Mouse (Mus musculus) heart, embryonic 10.5 days (tissue): ENCODE data around the gene Ppp1r14a. TPM values are rescaled to one million over a fixed set of nuclear protein-coding genes. Genes with fewer than 3 reads are reported as not detected.

Experiments used
- polyA plus RNA-seq: library from polyadenylated mRNA; unstranded; fragments of >200 nt; fragmentation: Nextera tagmentation; extraction: Ambion mirVana; gene quantifications from 2 replicates; pipeline ENCODE4 v1.2.1, GENCODE M21; 2016

The Ppp1r14a gene
- polyA plus RNA-seq, 1 experiment from 2014 or later: 13.8 TPM

Other genes with a start within 250 kb of the Ppp1r14a start
- gene Ryr1, start 164.1 kb upstream of the Ppp1r14a start, polyA plus RNA-seq: 0.20 and 0.73 TPM in 2 replicates
- 0.74 and 0.79 TPM in 2 replicates for gene Rasgrp4, start 154.5 kb upstream of the Ppp1r14a start, polyA plus RNA-seq
- gene Fam98c, start 133.1 kb upstream of the Ppp1r14a start, polyA plus RNA-seq: 13.3 and 14.6 TPM in 2 replicates
- 0.51 and 0.64 TPM in 2 replicates for gene Ggn, start 119.1 kb upstream of the Ppp1r14a start, polyA plus RNA-seq
- gene Spred3, start 118.9 kb upstream of the Ppp1r14a start, polyA plus RNA-seq: 1.4 and 2.7 TPM in 2 replicates
- 244 and 267 TPM in 2 replicates for gene Psmd8, start 108.6 kb upstream of the Ppp1r14a start, polyA plus RNA-seq
- gene Catsperg1, start 75.3 kb upstream of the Ppp1r14a start, polyA plus RNA-seq: 0.14 and 0.59 TPM in 2 replicates
- 1.7 and 2.4 TPM in 2 replicates for gene Kcnk6, start 56.8 kb upstream of the Ppp1r14a start, polyA plus RNA-seq
- 126 and 131 TPM in 2 replicates for gene Yif1b, start 51.0 kb upstream of the Ppp1r14a start, polyA plus RNA-seq
- 8.2 and 9.7 TPM in 2 replicates for gene 2200002D01Rik, start 40.8 kb upstream of the Ppp1r14a start, polyA plus RNA-seq
- 32.4 and 63.4 TPM in 2 replicates for gene Spint2, start 7.4 kb upstream of the Ppp1r14a start, polyA plus RNA-seq
- gene Dpf1, start 14.6 kb downstream of the Ppp1r14a start, polyA plus RNA-seq: 2.5 and 8.7 TPM in 2 replicates
- 4.5 and 10.4 TPM in 2 replicates for gene Sipa1l3, start 229.3 kb downstream of the Ppp1r14a start, polyA plus RNA-seq